Mouse (Mus musculus) testis, adult 2 months (tissue): ENCODE measurements around the gene Hyal2.

Source experiments
- CTCF ChIP-seq: fragments of 200-500 bp; IDR thresholded peaks from 2 replicates; pipeline ENCODE4 v1.5.1; 2012; ENCODE audit warnings: low read depth, mild to moderate bottlenecking, inconsistent platforms, low read length, moderate library complexity; ENCODE audit not compliant: control insufficient read depth, insufficient read depth, insufficient replicate concordance
- POLR2A ChIP-seq: fragments of 200-500 bp; IDR thresholded peaks from 2 replicates; pipeline ENCODE4 v1.6.1; 2012; ENCODE audit warnings: low read depth, mild to moderate bottlenecking, inconsistent platforms, low read length, moderate library complexity; ENCODE audit not compliant: control insufficient read depth

- no peak for TF ChIP-seq CTCF
- TF ChIP-seq POLR2A: no peak
Measured at GRCm38 (mm10) chr9:107609433-107609830, 41.7 kb downstream of the Hyal2 start.
